ENCODE assay signal across 1 mouse cellular context in the genomic region with DNA sequence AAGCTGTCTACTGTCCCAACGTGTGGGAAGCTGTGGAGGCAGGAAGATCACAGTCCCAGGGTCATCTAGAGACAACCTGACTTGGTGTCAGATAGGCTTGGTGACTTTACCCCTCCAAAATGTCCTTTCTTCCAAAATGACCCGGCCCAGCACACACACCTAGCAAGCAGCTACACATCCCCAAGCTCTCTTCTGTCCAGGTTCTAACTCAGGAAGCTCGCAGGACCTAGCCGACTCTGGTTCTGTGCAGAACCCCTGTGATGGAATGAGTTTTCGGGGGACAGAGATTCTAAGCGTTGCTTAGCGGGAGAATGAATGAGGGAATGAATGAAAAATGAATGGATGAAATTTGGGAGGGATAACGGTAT.
TF ChIP-seq lines count a peak whose summit lies in the region.

No protein-coding gene starts in this region.

TF ChIP-seq in MEL, 35 proteins besides CTCF, POLR2A, EP300 and RAD21:
- no peak for TF ChIP-seq ETS1 (IDR thresholded peaks at IDR 0.05; ENCODE audit: low read depth, low read length)
- TF ChIP-seq MYB (IDR thresholded peaks at IDR 0.05; ENCODE audit: low read depth, low read length) = no peak
- TF ChIP-seq TCF12 (IDR thresholded peaks at IDR 0.05; ENCODE audit: low read depth, low read length) = no peak
- TF ChIP-seq NRF1 (IDR thresholded peaks at IDR 0.05; ENCODE audit: insufficient read depth, low read depth, low read length, poor library complexity, severe bottlenecking) = no peak
- no peak for TF ChIP-seq ZC3H11A (IDR thresholded peaks at IDR 0.05; ENCODE audit: low read depth, low read length)
- TF ChIP-seq TBP (IDR thresholded peaks at IDR 0.05; ENCODE audit: low read depth, low read length) = no peak
- TF ChIP-seq JUND (IDR thresholded peaks at IDR 0.05; ENCODE audit: low read depth, low read length) = no peak
- no peak for TF ChIP-seq MYC (IDR thresholded peaks at IDR 0.05; ENCODE audit: low read depth, low read length)
- no peak for TF ChIP-seq KAT2A (conservative IDR thresholded peaks at IDR 0.05; ENCODE audit: low read depth, low read length)
- no peak for TF ChIP-seq ZNF384 (IDR thresholded peaks at IDR 0.05; ENCODE audit: low read depth, low read length)
- TF ChIP-seq MEF2A (IDR thresholded peaks at IDR 0.05; ENCODE audit: extremely low read depth, insufficient replicate concordance, low read depth, low read length, poor library complexity, severe bottlenecking) = no peak
- no peak for TF ChIP-seq MXI1 (IDR thresholded peaks at IDR 0.05; ENCODE audit: low read depth, low read length)
- TF ChIP-seq GABPA (IDR thresholded peaks at IDR 0.05; ENCODE audit: low read depth, low read length) = no peak
- no peak for TF ChIP-seq TAL1 (IDR thresholded peaks at IDR 0.05; ENCODE audit: low read length)
- no peak; the same call in 1 of the 2 replicates for TF ChIP-seq MAX (IDR thresholded peaks at IDR 0.05; ENCODE audit: low read length)
- TF ChIP-seq CHD1 (IDR thresholded peaks at IDR 0.05; ENCODE audit: low read depth, low read length) = no peak
